Mouse (Mus musculus): ENCODE data around the gene Ppp1r9a. TPM values are rescaled to one million over a fixed set of nuclear protein-coding genes. Genes with fewer than 3 reads are reported as not detected.
A peak's percentile ranks its signal among the peaks of the same experiment; 100 is the strongest.

Ppp1r9a gene
- polyA plus RNA-seq, 2 experiments = 18.9 to 33.8 TPM

DNA sequence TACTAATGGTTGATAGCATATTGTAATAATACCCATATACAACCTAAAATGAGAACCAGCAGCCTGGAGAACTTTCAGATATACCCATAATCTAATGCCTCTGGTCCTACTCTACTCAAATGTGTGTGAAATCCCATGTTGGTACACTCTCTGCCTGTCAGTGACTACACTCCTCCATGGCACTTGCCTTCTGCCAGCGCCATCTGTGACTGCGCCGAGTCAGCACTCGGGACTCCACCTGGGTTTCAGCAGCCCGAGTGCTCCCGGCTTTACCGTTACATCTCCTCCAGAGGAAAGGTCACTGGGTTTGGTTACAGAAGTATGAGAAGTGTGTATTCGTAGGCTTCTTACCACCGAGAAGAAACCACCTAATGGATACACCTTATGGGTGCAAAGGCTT lies 89.6 kb downstream of the Ppp1r9a start:
- no peaks in the 10 kb centered on the region for H3K36me3 ChIP-seq (ENCODE audit: control insufficient read depth, insufficient read depth, low read length)
- no peaks in the 10 kb centered on the region for H3K9me3 ChIP-seq (ENCODE audit: control insufficient read depth, low read length)
- DNase-seq (ENCODE audit: low spot score) = no peak
- no peak overlapping the region for H3K4me3 ChIP-seq (replicated peaks; ENCODE audit: low read length)
- peaks cover 24% of the 10 kb centered on the region for H3K4me1 ChIP-seq (ENCODE audit: control insufficient read depth, insufficient read depth, low read length)
- no peak for ATAC-seq (ENCODE audit: low FRiP score, low read depth)
- H3K27me3 ChIP-seq (ENCODE audit: control insufficient read depth, insufficient read depth, low read length) = no peaks in the 10 kb centered on the region
- no peak overlapping the region for H3K9ac ChIP-seq (ENCODE audit: low read depth, low read length, severe bottlenecking)
- H3K4me2 ChIP-seq (replicated peaks; ENCODE audit: low read depth, low read length, severe bottlenecking) = no peak overlapping the region
- peak overlapping the region; percentile 48; the same call in 1 of the 2 replicates for H3K27ac ChIP-seq (replicated peaks; ENCODE audit: low read depth, low read length)
- 93% methylated on average over 9 of the region's 9 CpGs for WGBS
- no peak for TF ChIP-seq POLR2A (IDR thresholded peaks at IDR 0.05; ENCODE audit: borderline replicate concordance, extremely low read depth, insufficient read depth, insufficient read length)

DNA sequence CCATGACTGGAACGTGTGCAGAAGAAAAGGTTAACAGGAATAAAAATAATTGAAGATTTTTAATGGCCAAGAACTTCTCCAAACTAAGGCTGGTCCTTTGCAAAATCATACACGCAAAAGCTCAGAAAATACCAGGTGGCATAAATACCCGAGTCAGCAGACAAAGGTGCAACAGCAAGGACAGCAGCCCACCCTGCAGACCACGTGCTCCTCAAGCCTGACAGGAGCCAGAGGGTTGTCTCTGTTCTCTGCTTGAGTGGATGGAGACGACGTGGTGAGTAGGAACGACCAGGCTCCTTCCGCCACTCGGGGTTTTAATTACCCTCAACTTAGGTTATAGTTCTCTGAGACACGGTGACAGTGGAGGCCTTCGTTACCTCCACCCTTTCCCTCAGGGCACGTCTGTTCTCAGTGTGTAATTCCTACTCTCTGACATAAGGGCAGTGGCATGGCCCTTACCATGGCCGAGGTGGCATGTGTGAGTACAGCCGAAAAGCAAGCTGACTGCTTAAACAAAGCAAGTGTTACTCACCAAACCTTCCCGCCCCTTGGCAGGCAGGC lies 91.0 kb downstream of the Ppp1r9a start:
- 15% methylated on average over 15 of the region's 15 CpGs for WGBS
- Histone ChIP-seq H3K27ac (replicated peaks; ENCODE audit: low read depth, low read length) (peak overlapping the region; percentile 44; the same call in 1 of the 2 replicates), H3K9me3 (ENCODE audit: control insufficient read depth, low read length) (no peaks in the 10 kb centered on the region), H3K27me3 (ENCODE audit: control insufficient read depth, insufficient read depth, low read length) (no peaks in the 10 kb centered on the region), H3K36me3 (ENCODE audit: control insufficient read depth, insufficient read depth, low read length) (no peaks in the 10 kb centered on the region), H3K4me3 (replicated peaks; ENCODE audit: low read length) (no peak overlapping the region), H3K9ac (ENCODE audit: low read depth, low read length, severe bottlenecking) (0 out of 2 replicates have a peak overlapping the region, but pooled peaks have one; percentile 6), H3K4me2 (replicated peaks; ENCODE audit: low read depth, low read length, severe bottlenecking) (peak overlapping the region; percentile 34), H3K4me1 (ENCODE audit: control insufficient read depth, insufficient read depth, low read length) (peaks cover 24% of the 10 kb centered on the region)
- ATAC-seq (ENCODE audit: low FRiP score, low read depth) (0 out of 2 replicates have a peak, but pooled peaks have one; percentile 7), DNase-seq (ENCODE audit: low spot score) (no peak)
- TF ChIP-seq POLR2A (IDR thresholded peaks at IDR 0.05; ENCODE audit: borderline replicate concordance, extremely low read depth, insufficient read depth, insufficient read length) = no peak

DNA sequence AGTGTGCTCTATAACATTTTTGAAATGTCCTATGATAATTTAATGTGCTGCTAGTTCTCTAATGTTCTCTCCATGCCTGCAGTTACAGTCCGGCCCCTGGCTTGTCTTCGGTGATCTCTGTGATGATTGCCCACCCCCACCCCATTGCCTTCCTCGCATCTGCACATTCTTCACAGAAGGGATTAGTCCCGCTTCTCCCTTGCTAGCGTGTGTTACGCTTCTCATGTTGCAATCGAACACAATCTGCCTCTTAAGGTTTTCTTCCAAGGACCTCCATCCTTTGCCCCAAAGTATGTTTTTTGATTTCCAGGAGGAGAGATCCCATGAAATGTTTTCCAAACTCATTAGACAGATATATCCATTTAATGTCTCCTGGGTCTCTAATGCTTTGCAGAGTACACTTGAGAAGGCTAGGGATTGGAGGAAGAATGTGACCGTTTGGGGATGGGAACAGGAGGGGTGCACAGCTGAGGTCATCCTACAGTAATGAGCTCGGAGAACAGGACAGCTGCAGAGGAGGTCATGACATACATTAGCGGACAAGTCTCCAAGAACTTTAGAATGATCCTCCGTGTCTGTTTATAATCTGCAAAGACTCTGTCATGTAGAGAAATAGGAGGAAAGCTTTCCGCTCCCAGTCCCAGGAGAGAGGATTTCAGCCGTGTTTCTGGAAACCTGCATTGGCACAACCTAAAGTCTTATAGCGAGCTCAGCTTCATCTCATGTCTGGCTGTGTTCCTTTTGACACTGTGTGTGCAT lies 91.6 kb downstream of the Ppp1r9a start:
- H3K4me1 ChIP-seq (ENCODE audit: control insufficient read depth, insufficient read depth, low read length) = peaks cover 24% of the 10 kb centered on the region
- H3K4me2 ChIP-seq (replicated peaks; ENCODE audit: low read depth, low read length, severe bottlenecking) = peak overlapping the region; percentile 34
- WGBS = 17% methylated on average over 14 of the region's 14 CpGs
- ATAC-seq (ENCODE audit: low FRiP score, low read depth) = peak; percentile 94
- H3K27me3 ChIP-seq (ENCODE audit: control insufficient read depth, insufficient read depth, low read length) = no peaks in the 10 kb centered on the region
- DNase-seq (ENCODE audit: low spot score) = peak; percentile 88
- peak overlapping the region; percentile 44; the same call in 1 of the 2 replicates for H3K27ac ChIP-seq (replicated peaks; ENCODE audit: low read depth, low read length)
- no peak for TF ChIP-seq POLR2A (IDR thresholded peaks at IDR 0.05; ENCODE audit: borderline replicate concordance, extremely low read depth, insufficient read depth, insufficient read length)
- no peaks in the 10 kb centered on the region for H3K36me3 ChIP-seq (ENCODE audit: control insufficient read depth, insufficient read depth, low read length)
- H3K9ac ChIP-seq (ENCODE audit: low read depth, low read length, severe bottlenecking) = 0 out of 2 replicates have a peak overlapping the region, but pooled peaks have one; percentile 6
- H3K4me3 ChIP-seq (replicated peaks; ENCODE audit: low read length) = no peak overlapping the region
- H3K9me3 ChIP-seq (ENCODE audit: control insufficient read depth, low read length) = no peaks in the 10 kb centered on the region

DNA sequence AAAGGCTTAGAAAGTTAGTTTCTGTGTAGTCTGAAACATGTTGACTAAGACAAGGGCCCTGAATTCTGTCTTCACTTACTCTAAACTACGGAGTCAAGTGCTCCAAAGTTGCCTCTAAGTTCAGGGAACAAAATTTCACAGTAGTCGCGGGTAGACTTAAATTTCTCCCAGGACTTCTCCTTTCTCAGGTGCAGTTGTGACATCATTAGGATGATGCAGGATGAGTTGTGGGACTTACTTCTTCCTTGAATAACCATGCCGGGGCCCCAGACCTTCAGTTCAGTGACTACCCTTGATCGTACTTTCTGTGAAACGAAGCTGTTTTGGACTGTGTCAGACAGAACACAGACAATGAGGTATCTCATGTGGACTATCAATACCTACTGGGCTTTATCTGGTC lies 94.9 kb downstream of the Ppp1r9a start:
- Histone ChIP-seq H3K4me2 (replicated peaks; ENCODE audit: low read depth, low read length, severe bottlenecking) (no peak overlapping the region), H3K9me3 (ENCODE audit: control insufficient read depth, low read length) (no peaks in the 10 kb centered on the region), H3K4me1 (ENCODE audit: control insufficient read depth, insufficient read depth, low read length) (peaks cover 21% of the 10 kb centered on the region), H3K4me3 (replicated peaks; ENCODE audit: low read length) (no peak overlapping the region), H3K9ac (ENCODE audit: low read depth, low read length, severe bottlenecking) (no peak overlapping the region), H3K36me3 (ENCODE audit: control insufficient read depth, insufficient read depth, low read length) (no peaks in the 10 kb centered on the region), H3K27ac (replicated peaks; ENCODE audit: low read depth, low read length) (no peak overlapping the region), H3K27me3 (ENCODE audit: control insufficient read depth, insufficient read depth, low read length) (no peaks in the 10 kb centered on the region)
- 90% methylated on average over 6 of the region's 6 CpGs for WGBS
- ATAC-seq (ENCODE audit: low FRiP score, low read depth) (no peak), DNase-seq (ENCODE audit: low spot score) (no peak)
- TF ChIP-seq POLR2A (IDR thresholded peaks at IDR 0.05; ENCODE audit: borderline replicate concordance, extremely low read depth, insufficient read depth, insufficient read length) = no peak

DNA sequence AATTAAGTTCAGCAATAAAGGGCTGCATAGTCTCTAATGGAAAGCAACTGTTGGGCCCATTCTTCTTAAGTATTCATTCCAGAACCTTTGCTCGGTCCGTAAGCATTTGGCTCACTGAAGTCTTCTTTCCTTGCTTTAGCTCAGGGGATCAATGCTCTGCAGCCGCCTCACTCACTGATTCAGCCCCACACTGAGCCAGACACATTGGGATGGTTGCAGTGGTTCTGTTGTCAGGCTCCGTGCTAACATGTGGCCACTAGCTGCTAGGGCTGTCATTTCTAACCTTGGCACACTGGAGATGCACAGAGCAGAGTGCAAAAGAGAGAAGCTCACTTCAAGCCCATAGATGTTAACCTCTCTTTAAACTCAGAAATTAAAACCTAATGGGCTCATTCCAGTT lies 96.2 kb downstream of the Ppp1r9a start:
- Histone ChIP-seq H3K4me2 (replicated peaks; ENCODE audit: low read depth, low read length, severe bottlenecking) (no peak overlapping the region), H3K27me3 (ENCODE audit: control insufficient read depth, insufficient read depth, low read length) (no peaks in the 10 kb centered on the region), H3K36me3 (ENCODE audit: control insufficient read depth, insufficient read depth, low read length) (no peaks in the 10 kb centered on the region), H3K4me1 (ENCODE audit: control insufficient read depth, insufficient read depth, low read length) (peaks cover 14% of the 10 kb centered on the region), H3K9ac (ENCODE audit: low read depth, low read length, severe bottlenecking) (no peak overlapping the region), H3K27ac (replicated peaks; ENCODE audit: low read depth, low read length) (no peak overlapping the region), H3K9me3 (ENCODE audit: control insufficient read depth, low read length) (no peaks in the 10 kb centered on the region), H3K4me3 (replicated peaks; ENCODE audit: low read length) (no peak overlapping the region)
- ATAC-seq (ENCODE audit: low FRiP score, low read depth) = no peak
- 37% methylated on average over 4 of the region's 4 CpGs for WGBS
- DNase-seq (ENCODE audit: low spot score) = no peak
- TF ChIP-seq POLR2A (IDR thresholded peaks at IDR 0.05; ENCODE audit: borderline replicate concordance, extremely low read depth, insufficient read depth, insufficient read length) = no peak
